Mouse (Mus musculus): ENCODE data around the gene Nmnat3.

The Nmnat3 gene

DNA sequence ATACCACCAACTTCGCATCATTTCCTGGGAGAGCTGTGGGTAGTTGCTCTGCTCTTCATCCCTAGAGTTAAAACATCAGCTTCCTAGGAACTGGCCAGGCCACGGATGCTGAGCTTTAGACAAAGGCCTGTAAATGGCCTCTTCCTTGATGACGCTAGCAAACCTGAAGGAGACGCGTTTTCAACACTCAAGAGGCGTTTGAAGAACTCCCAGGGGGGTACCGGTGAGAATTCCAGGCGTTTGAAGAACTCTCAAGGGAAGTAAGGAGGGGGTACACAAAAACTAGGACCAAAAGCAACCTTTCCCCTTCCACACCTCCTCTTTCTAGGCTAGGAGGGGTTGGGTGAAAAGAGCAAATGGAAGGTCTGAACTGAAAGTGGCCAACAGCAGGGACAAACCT lies 137.1 kb downstream of the Nmnat3 start:
- DNase-seq = no peak

DNA sequence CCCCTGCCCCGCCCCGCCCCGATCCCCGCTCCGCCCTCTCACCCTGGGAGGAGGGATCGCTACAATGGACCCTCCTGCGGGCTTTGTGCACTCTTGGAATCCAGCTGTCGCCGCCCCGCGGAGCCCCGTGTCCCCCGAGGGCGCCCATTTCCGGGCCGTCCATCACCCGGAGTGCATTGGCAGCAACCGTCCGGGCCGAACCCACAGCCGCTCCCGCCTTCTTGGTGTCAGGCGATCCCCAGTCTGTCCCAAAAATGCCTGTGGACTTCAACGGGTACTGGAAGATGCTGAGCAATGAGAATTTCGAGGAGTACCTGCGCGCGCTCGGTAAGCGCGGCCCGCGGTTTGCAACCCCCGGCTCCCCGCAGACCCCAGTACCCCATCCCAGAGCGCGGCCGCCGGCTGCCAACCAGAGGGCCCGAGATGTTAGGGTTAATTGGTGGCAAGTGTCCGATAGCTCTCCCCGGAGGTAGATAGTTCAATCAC lies 137.5 kb downstream of the Nmnat3 start:
- no peak for DNase-seq

DNA sequence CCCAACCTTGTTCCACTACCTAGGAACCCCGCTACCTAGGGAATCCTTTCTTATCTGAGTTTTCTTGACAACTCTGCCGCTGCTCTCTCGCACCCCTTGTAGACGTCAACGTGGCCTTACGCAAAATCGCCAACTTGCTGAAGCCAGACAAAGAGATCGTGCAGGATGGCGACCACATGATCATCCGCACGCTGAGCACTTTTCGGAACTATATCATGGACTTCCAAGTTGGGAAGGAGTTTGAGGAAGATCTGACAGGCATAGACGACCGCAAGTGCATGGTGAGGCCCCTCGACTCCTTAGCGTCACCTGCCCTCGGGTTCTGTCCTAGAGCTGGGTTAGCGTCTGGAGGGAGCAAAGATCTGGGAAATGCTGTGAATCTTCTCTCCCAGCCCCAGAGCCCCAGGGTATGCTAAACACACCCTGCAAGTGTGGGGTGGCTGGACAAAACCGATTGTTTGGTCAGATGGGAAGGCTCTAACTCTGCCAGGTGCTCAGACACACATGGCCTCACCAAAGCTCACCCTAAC lies 138.2 kb downstream of the Nmnat3 start:
- DNase-seq = no peak

DNA sequence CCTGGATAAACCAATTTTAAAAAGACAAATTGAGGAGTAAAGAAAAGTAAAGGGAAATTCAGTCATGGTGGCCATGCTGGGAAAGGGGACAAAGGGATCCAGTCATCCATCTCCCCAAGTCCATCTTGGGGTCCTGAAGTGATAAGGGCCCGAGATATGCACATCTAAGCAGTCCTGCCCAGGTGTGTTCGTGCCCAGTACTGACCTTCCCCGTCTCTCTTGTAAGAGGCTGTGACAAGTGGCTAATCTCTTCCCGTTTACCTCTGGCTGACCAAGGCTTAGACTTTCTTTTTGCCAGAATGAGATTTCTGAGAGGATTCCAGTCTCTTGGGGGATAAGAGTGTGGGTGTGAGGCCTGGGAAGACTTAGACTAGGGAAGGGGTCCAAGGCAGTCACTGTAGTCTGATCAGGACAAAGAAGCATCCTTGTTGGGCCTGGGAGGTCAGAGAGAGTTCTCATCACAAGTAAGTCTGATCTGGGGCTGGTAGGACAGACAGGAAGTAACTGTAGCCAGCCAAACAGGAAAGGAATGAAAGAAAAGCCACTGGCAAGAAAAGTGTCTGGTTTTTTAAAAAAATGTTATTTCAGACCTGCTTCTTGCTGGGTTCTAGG lies 140.8 kb downstream of the Nmnat3 start:
- DNase-seq = no peak

DNA sequence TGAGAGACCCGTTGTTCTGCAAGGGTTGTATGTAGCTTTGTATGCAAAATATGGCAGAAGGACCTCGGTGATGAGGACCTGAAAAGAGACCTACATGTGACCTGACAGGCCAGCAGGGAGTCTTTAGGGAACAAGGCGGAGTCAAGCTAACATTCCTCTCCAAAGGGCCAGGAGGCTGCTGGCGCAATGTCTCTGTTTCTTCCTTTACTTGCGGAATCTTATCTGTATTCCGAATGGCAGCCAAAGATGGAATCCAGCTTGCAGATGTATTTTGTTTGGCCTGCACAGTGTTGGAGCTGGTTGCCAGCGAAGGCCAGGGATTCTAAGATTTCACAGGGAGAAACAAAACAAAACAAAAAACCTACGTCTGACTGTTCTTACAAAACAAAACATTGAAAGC lies 141.5 kb downstream of the Nmnat3 start:
- no peak for DNase-seq

DNA sequence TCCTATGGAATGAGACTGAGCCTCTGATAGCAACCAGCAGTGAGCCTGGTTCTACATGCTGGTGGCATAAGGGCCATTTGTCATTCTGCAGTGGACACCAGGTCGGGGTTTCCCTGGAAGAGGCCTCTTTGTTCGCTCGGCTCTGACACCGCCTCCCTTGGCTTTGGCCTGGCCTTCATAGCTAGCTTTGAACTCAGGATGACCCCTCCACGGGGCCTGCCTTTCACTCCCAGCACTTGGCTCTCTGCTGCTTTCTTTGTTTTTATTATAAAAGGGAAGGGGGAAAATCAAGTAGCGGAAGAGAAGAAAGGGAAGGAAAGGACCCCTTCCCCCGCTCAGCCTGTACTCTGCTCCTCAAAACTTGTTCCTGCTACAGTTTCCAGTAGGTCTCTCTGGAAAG lies 142.6 kb downstream of the Nmnat3 start:
- no peak for DNase-seq

DNA sequence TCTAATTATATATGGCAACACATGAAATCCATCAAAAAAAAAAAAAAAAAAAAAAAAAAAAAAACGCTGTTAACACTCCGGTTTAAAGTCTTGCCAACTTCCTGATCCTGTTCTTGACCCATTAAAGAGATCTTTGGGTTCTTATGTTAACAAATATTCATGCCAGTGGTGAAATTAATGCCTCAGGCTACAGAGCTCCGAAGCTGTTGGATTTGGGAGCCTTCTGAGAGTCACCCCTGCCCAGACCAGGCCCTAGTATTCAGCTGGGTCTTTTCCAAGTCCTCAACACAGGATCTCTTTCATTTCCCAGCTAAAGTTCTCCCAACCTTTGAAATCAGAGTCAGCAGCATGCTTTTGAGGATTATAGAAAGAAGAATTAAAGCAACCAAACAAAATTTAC lies 143.3 kb downstream of the Nmnat3 start:
- no peak for DNase-seq

DNA sequence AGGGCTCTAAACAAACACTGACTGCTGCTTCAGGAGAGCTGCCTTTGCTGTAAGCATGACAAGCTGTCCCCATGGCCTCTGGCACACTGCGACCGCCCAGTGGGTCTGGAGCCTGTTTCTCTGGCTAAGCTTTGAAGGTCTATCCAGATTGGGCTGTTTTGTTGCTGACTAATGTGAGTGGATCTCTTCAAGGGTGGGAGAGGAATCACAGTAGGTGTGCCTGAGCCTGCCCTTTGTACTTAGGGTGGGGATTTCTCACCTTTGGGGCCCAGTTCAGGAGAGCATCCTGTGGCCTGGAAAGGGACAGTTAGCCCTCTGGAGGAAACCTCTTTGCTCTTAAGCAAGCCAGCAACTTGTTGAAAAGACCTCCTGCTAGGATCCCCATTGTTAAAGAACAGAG lies 145.8 kb downstream of the Nmnat3 start:
- no peak for DNase-seq

DNA sequence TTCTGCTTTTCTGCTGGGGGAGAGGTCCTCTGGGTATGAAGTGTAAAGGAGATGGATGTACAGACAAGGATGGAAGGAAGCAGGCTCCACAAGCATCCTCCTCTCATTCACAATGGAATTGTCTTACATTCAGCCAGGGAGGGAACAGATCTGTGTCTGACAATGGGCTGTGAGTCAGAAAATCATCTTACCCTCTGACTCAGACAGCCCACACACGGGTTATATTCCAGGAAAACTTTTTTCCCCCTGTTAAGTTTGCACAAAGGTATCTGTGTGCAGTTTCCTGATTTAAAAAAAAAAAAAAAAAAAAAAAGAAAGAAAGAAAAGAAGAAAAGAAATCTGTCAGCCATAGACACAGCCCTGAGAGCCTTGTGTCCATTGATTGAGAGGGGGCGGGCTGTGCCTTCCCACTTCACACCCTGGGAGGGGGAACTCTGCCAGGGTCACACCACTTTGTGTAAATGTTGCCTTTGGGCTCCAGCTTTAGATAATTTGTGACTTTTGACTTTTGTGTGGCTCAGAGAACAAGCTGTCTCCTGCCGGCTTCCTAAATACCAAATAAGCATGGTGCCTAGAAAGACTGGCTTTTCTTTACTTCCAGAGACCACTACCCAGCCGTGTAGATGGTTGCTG lies 146.8 kb downstream of the Nmnat3 start:
- no peak for DNase-seq

DNA sequence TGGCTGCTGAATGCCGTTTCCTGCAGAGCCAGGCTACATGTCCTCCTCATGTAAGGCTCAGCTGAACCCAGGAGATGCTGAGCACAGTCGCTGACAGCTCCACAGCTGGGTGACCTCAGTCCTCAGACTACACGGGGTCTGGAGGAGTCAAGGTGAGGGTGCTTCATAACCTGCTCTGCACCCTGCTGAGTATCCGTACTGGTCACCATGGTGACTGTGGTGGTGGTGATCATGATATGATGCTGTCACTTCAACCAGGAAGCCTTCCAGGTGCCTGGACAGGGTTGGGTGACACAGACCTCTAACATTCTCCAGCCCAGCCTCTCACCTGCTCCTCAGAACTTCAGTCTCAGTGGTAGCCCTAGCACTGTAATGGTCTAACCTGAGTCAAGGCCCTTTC lies 150.6 kb downstream of the Nmnat3 start:
- no peak for DNase-seq

DNA sequence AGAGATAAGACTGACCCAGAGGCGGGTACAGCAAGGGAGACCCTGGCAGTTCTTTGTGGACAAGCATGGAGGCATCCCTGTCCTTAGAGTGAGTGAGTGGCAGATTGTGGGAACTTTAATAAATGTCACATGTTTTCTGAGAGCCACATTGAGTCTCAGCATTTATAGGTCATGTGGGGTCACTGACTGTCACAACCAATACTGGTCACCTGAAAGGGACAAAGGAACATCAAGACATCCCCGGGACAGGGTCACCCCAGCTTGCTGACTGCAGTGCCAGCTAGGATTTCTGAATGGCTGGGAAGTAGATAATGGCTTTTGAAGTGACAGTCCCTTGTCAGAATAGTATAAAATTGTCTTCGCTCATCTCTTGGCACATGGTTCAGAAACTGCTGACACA lies 151.9 kb downstream of the Nmnat3 start:
- no peak for DNase-seq

DNA sequence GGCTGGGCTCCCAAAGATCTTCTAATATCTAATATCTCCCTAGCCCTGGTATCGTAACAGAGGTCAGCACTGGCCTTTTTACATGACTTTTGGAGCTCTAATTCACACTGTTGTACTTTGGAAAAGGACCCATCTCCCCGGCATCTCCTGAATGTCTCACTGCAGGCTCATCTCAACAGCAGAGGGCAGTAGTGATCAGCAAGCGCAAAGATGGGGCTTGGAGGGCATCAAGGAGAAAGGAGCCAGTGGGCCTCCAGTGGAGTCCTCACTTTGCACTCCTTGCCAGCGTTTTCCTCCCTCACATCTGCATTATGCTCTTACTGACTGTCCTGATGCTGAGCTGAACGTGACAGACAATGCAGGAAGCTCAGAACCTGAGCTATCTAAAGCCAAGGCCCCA lies 155.4 kb downstream of the Nmnat3 start:
- DNase-seq = no peak

DNA sequence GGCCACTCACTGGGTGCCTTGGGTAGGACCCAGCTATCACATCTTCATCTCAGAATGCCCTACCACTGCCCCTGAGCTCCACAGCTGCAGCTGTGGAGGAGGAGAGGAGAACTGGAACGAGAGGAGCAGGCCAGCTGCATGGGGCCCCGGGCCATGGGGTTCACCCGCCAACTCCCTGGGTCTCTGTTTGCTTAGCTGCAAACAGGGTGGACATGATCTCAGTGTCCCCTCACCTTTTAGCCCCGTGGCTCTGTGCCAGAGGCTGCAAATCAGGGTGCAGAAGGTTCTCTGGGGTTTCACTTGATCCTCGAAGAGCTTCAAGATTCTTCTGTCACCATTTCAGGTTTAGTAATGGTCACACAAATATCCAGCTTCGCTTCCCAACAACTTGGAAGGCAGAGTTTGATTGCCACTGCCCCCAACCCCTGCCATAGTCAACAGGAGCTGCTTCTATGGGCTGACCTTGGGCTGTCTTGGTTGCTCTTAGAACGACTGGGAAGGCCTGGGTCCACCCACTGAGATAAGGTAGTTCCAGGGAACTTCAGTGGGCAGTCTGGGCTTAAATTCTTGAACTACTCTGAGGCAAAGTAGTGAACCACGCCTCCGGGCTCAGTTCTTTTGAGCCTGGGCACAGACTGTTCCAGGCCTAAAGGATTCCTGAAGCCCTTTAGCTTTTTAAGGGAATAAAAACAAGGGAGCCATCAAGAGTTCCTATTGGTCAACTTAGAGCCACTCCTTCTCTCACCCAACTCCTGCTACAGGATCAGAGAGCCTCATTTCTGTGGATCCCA lies 158.3 kb downstream of the Nmnat3 start:
- DNase-seq = no peak

DNA sequence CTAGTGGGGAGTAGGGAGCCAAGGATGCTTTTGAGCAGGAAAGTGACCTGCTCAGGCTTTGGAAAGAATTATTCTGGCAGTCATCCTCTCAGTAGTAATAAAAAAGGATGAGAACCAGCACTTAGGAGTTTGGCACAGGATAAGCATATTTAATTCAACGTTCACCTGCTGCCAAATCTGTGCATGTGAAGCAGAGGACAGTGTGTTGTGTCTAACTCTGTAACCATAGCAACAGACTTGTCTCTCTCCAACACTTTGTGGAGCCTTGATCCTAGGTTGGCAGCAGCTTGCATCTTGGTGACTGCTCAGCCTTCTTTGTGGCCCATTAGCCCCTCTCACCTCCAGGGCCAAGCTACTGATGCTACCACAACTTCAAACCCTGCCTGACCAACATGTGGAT lies 163.7 kb downstream of the Nmnat3 start:
- DNase-seq = no peak

DNA sequence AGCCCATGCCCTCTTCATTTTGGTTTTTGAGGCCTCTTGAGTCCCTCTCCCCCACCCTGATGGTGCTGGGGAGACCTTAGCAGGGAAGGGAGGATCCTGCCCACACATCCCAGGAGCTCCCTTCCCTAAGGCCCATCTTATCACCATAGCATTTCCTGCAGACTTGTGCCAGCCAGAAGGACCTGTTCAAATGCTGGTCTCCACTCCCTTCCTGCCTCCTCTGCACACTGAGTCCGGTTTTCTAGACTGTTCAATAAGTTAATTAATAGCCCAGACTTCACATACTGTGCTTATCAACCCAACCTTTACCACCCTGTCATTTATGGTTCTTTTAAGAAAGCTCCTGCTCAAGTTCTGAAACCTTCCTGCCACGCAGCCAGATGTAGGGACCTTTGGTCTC lies 179.5 kb downstream of the Nmnat3 start:
- no peak for DNase-seq
